Mouse (Mus musculus) E14TG2a.4 (cell line): Measurements from ENCODE around the gene Sulf2.

Source experiments
- CTCF ChIP-seq: conservative IDR thresholded peaks from 2 replicates; pipeline ENCODE4 v1.5.1; 2014; ENCODE audit warnings: low read length
- NANOG ChIP-seq: IDR thresholded peaks from 2 replicates; pipeline ENCODE4 v1.6.1; 2014; ENCODE audit warnings: borderline replicate concordance, low read length, mixed read lengths
- POU5F1 ChIP-seq: IDR thresholded peaks from 2 replicates; pipeline ENCODE4 v1.6.1; 2014; ENCODE audit warnings: low read length, borderline replicate concordance

- TF ChIP-seq CTCF (no peak), POU5F1 (no peak), NANOG (no peak)
These were observed 15.0 kb downstream of the Sulf2 start for GRCm38 (mm10) chr2:166140427-166140826.
